Mouse (Mus musculus) forebrain, embryonic 16.5 days (tissue): ENCODE data around the gene Fanci. TPM values are rescaled to one million over a fixed set of nuclear protein-coding genes. Genes with fewer than 3 reads are reported as not detected.

Source experiments
- ATAC-seq: fragments of 200-750 bp; cut with Nextera tagmentation; 2 replicates; pipeline ENCODE4 v1.8.0; 2017; ENCODE audit warnings: mild to moderate bottlenecking, moderate library complexity
- H3K27ac ChIP-seq: fragments of 300-500 bp; sonication (generic); 2 replicates; pipeline ENCODE4 v1.5.1; 2014; ENCODE audit warnings: low read length, control low read depth
- H3K27me3 ChIP-seq: fragments of 300-500 bp; sonication (generic); replicated peaks from 2 replicates; pipeline ENCODE4 v1.6.1; 2014; ENCODE audit warnings: low read length; ENCODE audit not compliant: control insufficient read depth, insufficient read depth
- H3K36me3 ChIP-seq: fragments of 300-500 bp; sonication (generic); 2 replicates; pipeline ENCODE4 v1.6.1; 2014; ENCODE audit not compliant: control insufficient read depth, insufficient read depth
- H3K4me1 ChIP-seq: fragments of 300-500 bp; sonication (generic); replicated peaks from 2 replicates; pipeline ENCODE4 v1.6.1; 2014; ENCODE audit warnings: low read length; ENCODE audit not compliant: control insufficient read depth, insufficient read depth
- H3K4me2 ChIP-seq: fragments of 300-500 bp; sonication (generic); 2 replicates; pipeline ENCODE4 v1.6.1; 2014; ENCODE audit warnings: mild to moderate bottlenecking, low read length, control low read depth
- H3K4me3 ChIP-seq: fragments of 300-500 bp; sonication (generic); replicated peaks from 2 replicates; pipeline ENCODE4 v1.5.1; 2014; ENCODE audit warnings: mild to moderate bottlenecking, low read length, control low read depth
- H3K9ac ChIP-seq: fragments of 300-500 bp; sonication (generic); replicated peaks from 2 replicates; pipeline ENCODE4 v1.6.1; 2014; ENCODE audit warnings: low read depth, low read length, control low read depth
- H3K9me3 ChIP-seq: fragments of 300-500 bp; sonication (generic); 2 replicates; pipeline ENCODE4 v1.6.1; 2016; ENCODE audit warnings: low read length; ENCODE audit not compliant: control insufficient read depth
- WGBS: fragments of 180-500 bp; shearing (Covaris S2); extraction: QIAGEN DNeasy Blood & Tissue Kit; methylation state at CpG from one replicate; pipeline ENCODE4 v1.1.7; 2014; 5-methylcytosine and 5-hydroxymethylcytosine counted together
- polyA plus RNA-seq: library from polyadenylated mRNA; unstranded; fragments of >200 nt; fragmentation: Nextera tagmentation; extraction: Ambion mirVana; gene quantifications from 2 replicates; pipeline ENCODE4 v1.2.1, GENCODE M21; 2015

Gene Fanci
- polyA plus RNA-seq, 1 experiment from 2014 or later = 6.9 TPM

DNA sequence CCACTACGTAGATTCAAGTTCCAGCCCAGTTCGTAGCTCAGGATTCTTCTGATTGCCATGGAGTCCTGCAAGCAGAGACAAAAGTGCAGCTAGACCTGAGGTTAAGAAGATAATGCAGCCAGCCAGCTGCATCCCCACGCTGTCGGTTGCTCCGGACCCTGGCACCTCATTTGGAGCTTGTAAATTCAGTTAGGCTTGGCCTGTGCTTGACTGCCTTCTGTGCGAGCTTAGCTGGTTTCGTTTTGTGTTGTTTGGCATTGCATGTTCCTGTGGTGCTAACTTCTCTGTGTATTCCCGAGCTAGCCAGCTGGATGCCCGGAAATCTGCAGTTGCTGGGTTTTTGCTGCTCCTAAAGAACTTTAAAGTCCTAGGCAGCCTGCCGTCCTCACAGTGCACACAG, 34.1 kb downstream of the Fanci start:
- no peak overlapping the region for H3K27ac ChIP-seq
- H3K27me3 ChIP-seq = no peaks in the 10 kb centered on the region
- H3K4me3 ChIP-seq = no peak overlapping the region
- WGBS = 84% methylated on average over 10 of the region's 10 CpGs
- H3K4me1 ChIP-seq = no peaks in the 10 kb centered on the region
- H3K36me3 ChIP-seq = no peaks in the 10 kb centered on the region
- no peak for ATAC-seq
- H3K9ac ChIP-seq = no peak overlapping the region
- H3K4me2 ChIP-seq = no peak overlapping the region
- no peaks in the 10 kb centered on the region for H3K9me3 ChIP-seq

GRCm38 (mm10) chr7:79428243-79428642, 36.5 kb downstream of the Fanci start:
- Histone ChIP-seq H3K4me3 (no peak overlapping the region), H3K36me3 (no peaks in the 10 kb centered on the region), H3K4me1 (no peaks in the 10 kb centered on the region), H3K9me3 (no peaks in the 10 kb centered on the region), H3K4me2 (no peak overlapping the region), H3K27me3 (no peaks in the 10 kb centered on the region), H3K9ac (no peak overlapping the region), H3K27ac (no peak overlapping the region)
- WGBS = 62% methylated on average over 5 of the region's 5 CpGs
- ATAC-seq = no peak

DNA sequence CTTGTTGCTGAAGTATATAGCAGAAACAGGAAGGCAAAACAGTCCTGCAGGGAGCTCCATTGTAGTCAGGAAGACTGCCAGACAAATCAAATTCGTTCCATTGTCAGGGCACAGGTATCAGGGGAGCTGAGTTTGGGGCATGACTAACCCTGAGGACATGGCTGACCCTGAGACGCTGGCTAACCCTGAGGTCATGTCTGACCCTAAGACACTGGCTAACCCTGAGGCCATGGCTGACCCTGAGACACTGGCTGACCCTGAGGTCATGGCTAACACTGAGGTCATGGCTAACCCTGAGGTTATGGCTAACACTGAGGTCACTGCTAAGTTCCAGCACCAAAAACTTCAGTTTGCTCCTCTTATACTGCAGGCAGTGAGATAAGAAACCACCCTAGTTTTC, 48.3 kb downstream of the Fanci start:
- no peak overlapping the region for H3K4me3 ChIP-seq
- H3K4me1 ChIP-seq = no peaks in the 10 kb centered on the region
- no peak overlapping the region for H3K9ac ChIP-seq
- ATAC-seq = no peak
- H3K27me3 ChIP-seq = no peaks in the 10 kb centered on the region
- no peaks in the 10 kb centered on the region for H3K9me3 ChIP-seq
- WGBS = 69% methylated on average over 2 of the region's 2 CpGs
- no peak overlapping the region for H3K4me2 ChIP-seq
- H3K27ac ChIP-seq = no peak overlapping the region
- H3K36me3 ChIP-seq = 0 out of 2 replicates have a peak, but pooled peaks cover 5% of the 10 kb centered on the region

DNA sequence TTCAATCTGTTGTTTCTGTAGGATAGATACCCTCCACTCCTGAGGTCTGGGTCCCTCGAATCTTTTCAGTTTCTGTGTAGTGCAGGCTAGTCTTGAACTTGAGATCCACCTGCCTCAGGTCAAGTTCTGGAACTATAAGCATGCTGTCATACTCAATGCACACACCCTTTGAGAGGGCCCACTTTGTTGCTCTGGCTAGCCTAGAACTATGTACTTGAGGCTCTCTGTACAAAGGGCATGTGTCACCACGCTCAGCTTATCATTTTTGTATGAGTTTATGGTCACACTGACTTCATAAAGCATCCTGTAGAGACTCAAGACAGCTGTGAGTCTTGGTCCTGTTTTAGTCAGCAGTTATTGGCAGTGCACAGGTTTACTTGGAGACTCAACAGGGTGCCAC, 55.3 kb downstream of the Fanci start:
- Histone ChIP-seq H3K4me3 (no peak overlapping the region), H3K27ac (no peak overlapping the region), H3K9me3 (no peaks in the 10 kb centered on the region), H3K27me3 (no peaks in the 10 kb centered on the region), H3K36me3 (peaks cover 29% of the 10 kb centered on the region), H3K4me1 (no peaks in the 10 kb centered on the region), H3K9ac (no peak overlapping the region), H3K4me2 (no peak overlapping the region)
- WGBS = 98% methylated on average over 2 of the region's 2 CpGs
- ATAC-seq = no peak

GRCm38 (mm10) chr7:79447486-79447885, 55.8 kb downstream of the Fanci start:
- WGBS = 89% methylated on average over 3 of the region's 3 CpGs
- peaks cover 34% of the 10 kb centered on the region for H3K36me3 ChIP-seq
- no peaks in the 10 kb centered on the region for H3K27me3 ChIP-seq
- H3K4me1 ChIP-seq = no peaks in the 10 kb centered on the region
- no peaks in the 10 kb centered on the region for H3K9me3 ChIP-seq
- no peak overlapping the region for H3K9ac ChIP-seq
- no peak overlapping the region for H3K4me3 ChIP-seq
- H3K27ac ChIP-seq = no peak overlapping the region
- no peak for ATAC-seq
- H3K4me2 ChIP-seq = no peak overlapping the region

- H3K9ac ChIP-seq = no peak overlapping the region
- H3K4me1 ChIP-seq = peaks cover 20% of the 10 kb centered on the region
- H3K4me3 ChIP-seq = no peak overlapping the region
- peaks cover 40% of the 10 kb centered on the region for H3K36me3 ChIP-seq
- WGBS = 88% methylated on average over 10 of the region's 10 CpGs
- no peaks in the 10 kb centered on the region for H3K27me3 ChIP-seq
- no peak for ATAC-seq
- H3K4me2 ChIP-seq = no peak overlapping the region
- no peaks in the 10 kb centered on the region for H3K9me3 ChIP-seq
- no peak overlapping the region for H3K27ac ChIP-seq
Measured at GRCm38 (mm10) chr7:79461721-79462120, 70.0 kb downstream of the Fanci start.

DNA sequence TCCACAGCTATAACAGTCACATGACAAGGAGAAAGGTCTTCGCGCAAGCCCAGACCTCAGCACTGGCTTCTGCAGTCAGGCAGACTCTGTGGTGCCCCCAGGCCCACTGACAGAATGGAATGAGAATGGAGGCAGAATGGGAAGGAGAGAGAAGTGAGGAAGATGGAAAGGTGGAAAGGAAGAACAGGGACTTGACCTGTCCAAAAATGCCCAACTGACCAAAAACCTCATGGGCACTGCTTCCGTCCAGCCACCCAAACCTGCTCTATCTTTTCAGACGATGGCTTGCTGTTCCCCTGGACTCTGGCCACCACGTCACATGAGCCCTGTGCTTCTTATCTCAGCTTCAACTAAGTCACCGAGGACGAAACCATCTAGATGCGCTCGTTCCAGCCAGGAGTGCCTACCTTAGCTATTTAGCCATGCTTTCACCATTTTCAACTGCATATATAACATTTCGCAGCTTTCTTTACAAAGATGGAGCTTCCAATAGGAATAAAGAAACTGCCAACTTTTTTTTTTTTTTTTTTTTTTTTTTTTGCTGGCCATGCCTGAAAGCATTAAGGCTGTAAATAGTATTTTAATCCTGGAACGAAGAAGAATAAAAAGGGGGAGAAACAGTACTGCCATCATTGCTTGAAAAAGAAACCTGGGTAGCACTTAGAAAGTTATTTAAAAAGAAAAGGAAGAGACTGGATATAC, 71.8 kb downstream of the Fanci start:
- 87% methylated on average over 11 of the region's 11 CpGs for WGBS
- Histone ChIP-seq H3K9me3 (no peaks in the 10 kb centered on the region), H3K27ac (no peak overlapping the region), H3K4me3 (no peak overlapping the region), H3K9ac (no peak overlapping the region), H3K27me3 (no peaks in the 10 kb centered on the region), H3K4me2 (no peak overlapping the region), H3K4me1 (peaks cover 30% of the 10 kb centered on the region), H3K36me3 (peaks cover 27% of the 10 kb centered on the region)
- ATAC-seq = no peak

DNA sequence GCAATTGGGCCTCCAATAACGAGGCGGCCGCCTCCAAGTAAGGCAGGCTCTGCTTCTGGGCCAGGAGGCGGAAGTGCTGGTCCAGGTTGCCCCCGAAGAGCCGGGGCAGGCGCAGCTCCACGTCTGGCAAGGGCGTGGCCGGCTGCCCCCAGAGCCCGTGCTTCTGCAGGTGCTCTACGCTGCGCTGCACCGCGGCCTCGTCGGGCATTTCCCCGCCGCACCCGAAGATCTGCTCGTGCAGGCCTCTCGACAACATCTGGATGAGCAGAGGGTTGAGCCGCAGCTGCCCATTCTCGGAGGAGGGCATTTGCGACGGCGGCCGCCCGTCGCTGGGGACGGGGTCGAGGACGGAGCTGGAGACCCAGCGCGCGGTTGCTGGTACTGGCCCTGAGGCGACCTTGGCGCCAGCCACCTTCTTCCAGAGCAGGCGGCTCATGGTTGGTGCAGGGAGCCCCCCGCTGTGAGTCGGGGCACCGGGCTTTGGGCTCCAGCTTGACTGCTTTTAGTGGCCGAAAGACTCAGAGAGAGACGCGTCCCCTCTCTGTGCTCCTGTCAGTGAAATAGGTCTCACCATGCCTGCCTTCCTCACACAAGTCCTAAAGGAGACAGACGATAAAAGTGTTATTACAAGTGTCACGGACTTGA, 73.2 kb downstream of the Fanci start:
- Histone ChIP-seq H3K9ac (peak overlapping the region; percentile 83), H3K4me1 (peaks cover 30% of the 10 kb centered on the region), H3K4me3 (peak overlapping the region; percentile 87), H3K36me3 (peaks cover 14% of the 10 kb centered on the region), H3K27me3 (no peaks in the 10 kb centered on the region), H3K9me3 (no peaks in the 10 kb centered on the region), H3K27ac (no peak overlapping the region), H3K4me2 (peak overlapping the region; percentile 64)
- WGBS = 8% methylated on average over 47 of the region's 47 CpGs
- ATAC-seq = no peak

- ATAC-seq = peak; percentile 0; the same call in 1 of the 2 replicates
- no peaks in the 10 kb centered on the region for H3K9me3 ChIP-seq
- peak overlapping the region; percentile 83 for H3K9ac ChIP-seq
- H3K27ac ChIP-seq = peak overlapping the region; percentile 84
- H3K4me2 ChIP-seq = peak overlapping the region; percentile 64
- H3K4me3 ChIP-seq = peak overlapping the region; percentile 87
- H3K27me3 ChIP-seq = no peaks in the 10 kb centered on the region
- peaks cover 11% of the 10 kb centered on the region for H3K36me3 ChIP-seq
- under 1% methylated on average over 46 of the region's 47 CpGs for WGBS
- peaks cover 30% of the 10 kb centered on the region for H3K4me1 ChIP-seq
Measured at GRCm38 (mm10) chr7:79465461-79466044, 73.8 kb downstream of the Fanci start.
